Mouse (Mus musculus) limb, embryonic 13.5 days (tissue): ENCODE measurements around the gene Tdg. TPM values are rescaled to one million over a fixed set of nuclear protein-coding genes. Genes with fewer than 3 reads are reported as not detected.
A peak's percentile ranks its signal among the peaks of the same experiment; 100 is the strongest.
"Not testable (repeated sequence)": the region's sequence is repeated elsewhere in the genome, so short reads cannot be mapped to it uniquely, and the experiment has no call there.

ENCODE experiments used
- ATAC-seq: fragments of 200-750 bp; cut with Nextera tagmentation; 2 replicates; pipeline ENCODE4 v1.8.0; 2017; ENCODE audit warnings: low read depth, moderate number of reproducible peaks, moderate TSS enrichment; ENCODE audit not compliant: low FRiP score
- H3K27ac ChIP-seq: fragments of 300-500 bp; sonication (generic); 2 replicates; pipeline ENCODE4 v1.5.1; 2015; ENCODE audit warnings: inconsistent platforms, mild to moderate bottlenecking, moderate library complexity
- H3K27me3 ChIP-seq: fragments of 300-500 bp; sonication (generic); 2 replicates; pipeline ENCODE4 v1.6.1; 2015; ENCODE audit warnings: mild to moderate bottlenecking, inconsistent platforms
- H3K36me3 ChIP-seq: fragments of 300-500 bp; sonication (generic); 2 replicates; pipeline ENCODE4 v1.6.1; 2015; ENCODE audit warnings: inconsistent platforms, mild to moderate bottlenecking, moderate library complexity
- H3K4me1 ChIP-seq: fragments of 300-500 bp; sonication (generic); 2 replicates; pipeline ENCODE4 v1.6.1; 2015; ENCODE audit warnings: inconsistent platforms
- H3K4me2 ChIP-seq: fragments of 300-500 bp; sonication (generic); replicated peaks from 2 replicates; pipeline ENCODE4 v1.6.1; 2015; ENCODE audit warnings: inconsistent platforms, mild to moderate bottlenecking, moderate library complexity
- H3K4me3 ChIP-seq: fragments of 300-500 bp; sonication (generic); 2 replicates; pipeline ENCODE4 v1.5.1; 2015; ENCODE audit warnings: moderate library complexity, mild to moderate bottlenecking, inconsistent platforms
- H3K9ac ChIP-seq: fragments of 300-500 bp; sonication (generic); 2 replicates; pipeline ENCODE4 v1.6.1; 2015; ENCODE audit warnings: mild to moderate bottlenecking, inconsistent platforms
- H3K9me3 ChIP-seq: fragments of 300-500 bp; sonication (generic); 2 replicates; pipeline ENCODE4 v1.6.1; 2016; ENCODE audit warnings: inconsistent platforms
- WGBS: fragments of 180-500 bp; shearing (Covaris S2); methylation state at CpG from one replicate; pipeline ENCODE4 v1.1.7; 2015; 5-methylcytosine and 5-hydroxymethylcytosine counted together
- polyA plus RNA-seq: library from polyadenylated mRNA; unstranded; fragments of >200 nt; fragmentation: Nextera tagmentation; extraction: Ambion mirVana; gene quantifications from 2 replicates; pipeline ENCODE4 v1.2.1, GENCODE M21; 2015

Gene Tdg
- polyA plus RNA-seq: 156 TPM in 2 replicates

DNA sequence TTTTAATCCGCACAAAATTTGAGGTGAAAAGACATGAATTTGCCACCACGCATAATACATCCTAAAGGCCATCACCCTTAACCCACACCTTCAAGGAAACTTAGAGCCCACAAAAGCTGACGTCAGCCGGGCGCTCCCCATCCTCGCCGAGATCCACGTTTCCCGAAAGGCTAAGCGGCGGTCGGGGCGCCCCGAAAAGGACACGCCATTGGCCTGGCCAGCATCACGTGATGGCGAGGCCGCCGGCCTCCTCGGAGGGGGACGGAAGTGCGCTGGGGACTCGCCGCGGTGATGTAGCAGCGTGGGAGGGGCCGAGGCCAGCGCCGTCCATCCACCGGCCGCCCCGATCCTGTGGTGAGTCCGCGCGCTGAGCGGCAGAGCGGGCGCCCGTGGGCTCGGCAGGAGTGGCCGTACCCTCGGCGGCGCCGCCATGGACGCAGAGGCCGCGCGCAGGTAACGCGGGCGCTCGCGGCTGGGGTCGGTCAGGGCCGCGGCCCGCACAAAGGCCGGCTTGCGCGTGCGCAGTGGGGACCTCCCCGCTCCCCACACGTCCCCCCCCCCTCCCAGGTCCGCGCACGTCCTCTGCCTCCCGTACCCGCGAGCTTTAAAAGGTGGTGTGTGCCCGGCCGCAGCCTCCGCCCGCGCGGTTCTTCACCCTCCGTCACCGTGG is at the start of gene Tdg:
Gene Tdg (plus strand): TSS at position 243 of the 670 bp plus-strand sequence.
- peak; percentile 96 for ATAC-seq
- H3K27ac ChIP-seq: peak within 1 kb of the TSS; percentile 88
- peak within 1 kb of the TSS; percentile 86 for H3K4me3 ChIP-seq
- H3K36me3 ChIP-seq: peaks cover 31% of the 10 kb centered on the region
- under 1% methylated on average over 72 of the region's 78 CpGs for WGBS
- peaks cover 16% of the 10 kb centered on the region for H3K4me1 ChIP-seq
- not testable (repeated sequence) for H3K27me3 ChIP-seq, H3K9me3 ChIP-seq
- H3K4me2 ChIP-seq: peak within 1 kb of the TSS; percentile 79
- H3K9ac ChIP-seq: peak within 1 kb of the TSS; percentile 86

DNA sequence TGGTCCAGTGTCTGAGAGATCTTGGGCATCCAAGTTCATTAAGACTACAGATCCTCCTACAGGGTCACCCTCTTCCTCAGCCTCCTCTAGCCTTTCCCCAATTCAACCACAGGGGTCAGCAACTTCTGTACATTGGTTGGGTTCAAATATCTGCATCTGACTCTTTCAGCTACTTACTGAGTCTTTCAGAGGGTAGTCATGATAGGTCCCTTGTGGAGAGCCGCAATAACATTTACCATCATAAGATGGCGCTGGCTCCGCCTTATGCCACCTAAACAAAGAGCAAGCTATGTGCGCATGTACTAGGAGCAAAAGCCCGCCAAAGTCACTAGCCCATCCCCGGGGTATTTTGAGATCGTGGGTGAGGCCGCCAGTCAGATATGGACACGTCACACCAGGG is 40.0 kb upstream of the Tdg start:
- not testable (repeated sequence) for H3K36me3 ChIP-seq, H3K4me2 ChIP-seq, H3K27me3 ChIP-seq, H3K27ac ChIP-seq, ATAC-seq, H3K4me1 ChIP-seq, H3K4me3 ChIP-seq, H3K9me3 ChIP-seq, H3K9ac ChIP-seq
- WGBS: 87% methylated on average over 9 of the region's 9 CpGs

GRCm38 (mm10) chr10:82594421-82594820 is 35.2 kb upstream of the Tdg start:
- H3K4me1 ChIP-seq, H3K9me3 ChIP-seq, H3K4me3 ChIP-seq, ATAC-seq, H3K36me3 ChIP-seq, H3K27ac ChIP-seq, H3K9ac ChIP-seq, H3K27me3 ChIP-seq, H3K4me2 ChIP-seq: not testable (repeated sequence)
- WGBS: 69% methylated on average over 4 of the region's 4 CpGs

GRCm38 (mm10) chr10:82622235-82622634 is 7.4 kb upstream of the Tdg start:
- no peak for ATAC-seq
- H3K9me3 ChIP-seq: no peaks in the 10 kb centered on the region
- peak overlapping the region; percentile 71 for H3K4me2 ChIP-seq
- no peak overlapping the region for H3K27ac ChIP-seq
- WGBS: 28% methylated on average over 9 of the region's 9 CpGs
- no peaks in the 10 kb centered on the region for H3K27me3 ChIP-seq
- H3K4me3 ChIP-seq: peak overlapping the region; percentile 63
- H3K9ac ChIP-seq: peak overlapping the region; percentile 81
- H3K36me3 ChIP-seq: peaks cover 12% of the 10 kb centered on the region
- H3K4me1 ChIP-seq: peaks cover 4% of the 10 kb centered on the region

- WGBS: under 1% methylated on average over 58 of the region's 61 CpGs
Observed at GRCm38 (mm10) chr10:82622671-82623552, 6.7 kb upstream of the Tdg start, which contains the start of gene 1190007I07Rik. Gene 1190007I07Rik (minus strand): TSS chr10:82623228.

GRCm38 (mm10) chr10:82623553-82623932 is 6.1 kb upstream of the Tdg start:
- not testable (repeated sequence) for H3K27me3 ChIP-seq, ATAC-seq
- H3K27ac ChIP-seq: peak overlapping the region; percentile 52; the same call in 1 of the 2 replicates

More at GRCm38 (mm10) chr10:82622671-82623552, 6.7 kb upstream of the Tdg start, which contains the start of gene 1190007I07Rik:
- peaks cover 4% of the 10 kb centered on the region for H3K4me1 ChIP-seq
- H3K4me3 ChIP-seq: peak within 1 kb of the TSS; percentile 63
- H3K9ac ChIP-seq: peak within 1 kb of the TSS; percentile 81
- peak; percentile 89 for ATAC-seq
- no peaks in the 10 kb centered on the region for H3K9me3 ChIP-seq
- H3K36me3 ChIP-seq: peaks cover 12% of the 10 kb centered on the region
- peak within 1 kb of the TSS; percentile 78 for H3K27ac ChIP-seq
- H3K4me2 ChIP-seq: peak within 1 kb of the TSS; percentile 71
- no peaks in the 10 kb centered on the region for H3K27me3 ChIP-seq

GRCm38 (mm10) chr10:82629111-82629585 is 480 bp upstream of the Tdg start:
- H3K36me3 ChIP-seq: peaks cover 26% of the 10 kb centered on the region

More at GRCm38 (mm10) chr10:82623553-82623932, 6.1 kb upstream of the Tdg start:
- H3K4me2 ChIP-seq: peak overlapping the region; percentile 71
- 0% methylated on average over 2 of the region's 2 CpGs for WGBS
- peak overlapping the region; percentile 63 for H3K4me3 ChIP-seq
- H3K4me1 ChIP-seq, H3K9me3 ChIP-seq, H3K36me3 ChIP-seq: not testable (repeated sequence)
- H3K9ac ChIP-seq: peak overlapping the region; percentile 81

GRCm38 (mm10) chr10:82630497-82630896 is 869 bp downstream of the Tdg start:
- peaks cover 2% of the 10 kb centered on the region; the same call in 1 of the 2 replicates for H3K9me3 ChIP-seq
- H3K27ac ChIP-seq: peak overlapping the region; percentile 88; the same call in 1 of the 2 replicates
- WGBS: 16% methylated on average over 7 of the region's 7 CpGs
- no peaks in the 10 kb centered on the region for H3K27me3 ChIP-seq
- H3K4me3 ChIP-seq: peak overlapping the region; percentile 86
- H3K9ac ChIP-seq: peak overlapping the region; percentile 86
- no peak for ATAC-seq
- peak overlapping the region; percentile 77 for H3K4me2 ChIP-seq
- peaks cover 16% of the 10 kb centered on the region for H3K4me1 ChIP-seq
- peaks cover 38% of the 10 kb centered on the region for H3K36me3 ChIP-seq

More at GRCm38 (mm10) chr10:82629111-82629585, 480 bp upstream of the Tdg start:
- ATAC-seq: peak; percentile 55
- Histone ChIP-seq H3K9ac (peak overlapping the region; percentile 86), H3K4me3 (peak overlapping the region; percentile 86), H3K4me1 (peaks cover 16% of the 10 kb centered on the region), H3K4me2 (peak overlapping the region; percentile 79), H3K27me3 (no peaks in the 10 kb centered on the region), H3K9me3 (peaks cover 2% of the 10 kb centered on the region; the same call in 1 of the 2 replicates), H3K27ac (peak overlapping the region; percentile 88)
- 4% methylated on average over 11 of the region's 11 CpGs for WGBS

DNA sequence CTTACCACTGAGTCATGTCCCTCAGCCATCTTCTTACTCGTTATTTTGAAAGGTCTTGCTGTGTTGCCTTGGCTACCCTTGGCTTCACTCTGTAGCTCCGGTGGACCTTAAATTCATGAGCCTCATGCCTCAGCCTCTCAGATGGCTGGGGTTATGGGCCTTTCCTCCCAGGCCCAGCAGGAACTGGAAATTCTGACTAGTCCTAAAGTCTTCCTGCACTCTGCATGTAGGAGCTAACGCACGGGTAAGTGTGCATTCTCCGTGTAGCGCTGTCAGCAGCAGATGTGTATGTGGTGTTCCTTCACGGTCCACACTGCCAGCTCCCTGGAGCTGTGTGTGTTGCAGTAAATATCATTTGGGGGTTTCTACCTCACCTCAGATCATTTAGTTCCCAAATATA is 1.5 kb downstream of the Tdg start:
- peak overlapping the region; percentile 86 for H3K9ac ChIP-seq
- H3K27ac ChIP-seq: no peak overlapping the region
- WGBS: 82% methylated on average over 7 of the region's 7 CpGs
- peaks cover 16% of the 10 kb centered on the region for H3K4me1 ChIP-seq
- H3K27me3 ChIP-seq: no peaks in the 10 kb centered on the region
- peaks cover 43% of the 10 kb centered on the region for H3K36me3 ChIP-seq
- H3K4me2 ChIP-seq: peak overlapping the region; percentile 77
- peaks cover 2% of the 10 kb centered on the region; the same call in 1 of the 2 replicates for H3K9me3 ChIP-seq
- H3K4me3 ChIP-seq: peak overlapping the region; percentile 86
- ATAC-seq: no peak

DNA sequence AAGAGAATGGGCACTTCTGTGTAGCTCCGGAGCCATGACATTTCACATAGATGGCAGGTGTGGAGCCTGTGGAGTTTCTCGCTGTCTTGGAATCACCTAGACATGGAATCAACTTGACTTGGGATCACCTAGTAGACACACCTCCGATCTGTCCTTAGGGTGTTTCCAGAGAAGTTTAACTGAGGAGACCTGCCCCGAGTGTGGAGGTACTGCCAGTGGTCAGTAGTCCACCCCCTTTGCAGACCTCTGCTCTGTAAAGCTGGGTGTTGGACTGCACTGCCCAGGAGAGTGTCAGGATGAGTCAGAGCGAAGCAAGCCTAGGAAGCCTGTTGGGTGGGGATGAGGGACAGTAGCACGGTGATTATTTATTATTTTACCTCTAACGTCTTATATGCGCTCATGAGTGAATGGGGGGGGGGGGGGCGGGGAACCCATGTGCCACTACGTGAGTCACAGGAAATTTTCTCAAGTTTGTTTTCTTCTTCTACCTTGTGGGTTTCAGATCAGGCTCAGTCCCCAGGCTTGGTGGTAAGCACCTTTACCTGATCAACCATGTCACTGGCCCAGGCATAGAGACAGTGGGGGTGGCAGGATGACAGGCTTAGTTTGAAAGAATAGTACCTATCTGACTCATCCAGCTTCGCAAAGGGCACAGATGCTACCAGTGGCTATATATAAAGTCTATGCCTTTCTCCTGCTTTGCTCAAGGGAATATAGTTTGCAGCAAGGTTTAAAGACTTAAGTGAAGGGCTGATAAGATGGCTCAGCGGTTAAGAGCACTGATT is 3.1 kb downstream of the Tdg start:
- Histone ChIP-seq H3K36me3 (peaks cover 58% of the 10 kb centered on the region), H3K4me1 (peaks cover 16% of the 10 kb centered on the region), H3K9ac (no peak overlapping the region), H3K27me3 (no peaks in the 10 kb centered on the region), H3K9me3 (peaks cover 2% of the 10 kb centered on the region; the same call in 1 of the 2 replicates), H3K4me2 (no peak overlapping the region), H3K27ac (no peak overlapping the region), H3K4me3 (no peak overlapping the region)
- WGBS: 95% methylated on average over 12 of the region's 12 CpGs
- ATAC-seq: no peak

DNA sequence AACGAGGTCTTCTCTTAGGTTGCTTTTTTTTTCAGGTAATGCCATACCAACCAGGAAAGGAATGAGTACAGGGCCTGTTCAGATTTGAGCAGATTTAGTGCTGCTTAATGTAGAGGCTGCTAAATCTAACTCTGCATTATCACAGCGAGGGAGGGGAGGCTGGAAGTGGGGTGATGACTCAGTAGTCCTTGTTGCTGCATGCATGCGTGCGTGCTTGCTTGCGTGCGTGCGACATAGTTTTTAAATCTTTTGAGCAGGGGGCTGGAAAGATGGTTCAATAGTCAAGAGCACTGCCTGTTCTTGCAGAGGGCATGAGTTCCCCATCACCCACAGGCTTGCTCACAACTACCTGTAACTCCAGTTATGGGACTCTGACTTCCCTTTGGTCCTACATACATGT is 4.7 kb downstream of the Tdg start:
- Histone ChIP-seq H3K4me3 (no peak overlapping the region), H3K4me1 (peaks cover 16% of the 10 kb centered on the region), H3K9me3 (peaks cover 2% of the 10 kb centered on the region; the same call in 1 of the 2 replicates), H3K36me3 (peaks cover 73% of the 10 kb centered on the region), H3K27me3 (no peaks in the 10 kb centered on the region), H3K27ac (no peak overlapping the region), H3K4me2 (no peak overlapping the region), H3K9ac (no peak overlapping the region)
- WGBS: 94% methylated on average over 7 of the region's 7 CpGs
- ATAC-seq: no peak
